Mouse (Mus musculus) cerebellum, adult 8-10 months (tissue): Measurements from ENCODE around the gene Mrgprb5.
"Not testable (repeated sequence)": the region's sequence is repeated elsewhere in the genome, so short reads cannot be mapped to it uniquely, and the experiment has no call there.

Source experiments
- DNase-seq: peaks from one replicate; pipeline ENCODE4 v3.0.0; 2022

The Mrgprb5 gene

DNA sequence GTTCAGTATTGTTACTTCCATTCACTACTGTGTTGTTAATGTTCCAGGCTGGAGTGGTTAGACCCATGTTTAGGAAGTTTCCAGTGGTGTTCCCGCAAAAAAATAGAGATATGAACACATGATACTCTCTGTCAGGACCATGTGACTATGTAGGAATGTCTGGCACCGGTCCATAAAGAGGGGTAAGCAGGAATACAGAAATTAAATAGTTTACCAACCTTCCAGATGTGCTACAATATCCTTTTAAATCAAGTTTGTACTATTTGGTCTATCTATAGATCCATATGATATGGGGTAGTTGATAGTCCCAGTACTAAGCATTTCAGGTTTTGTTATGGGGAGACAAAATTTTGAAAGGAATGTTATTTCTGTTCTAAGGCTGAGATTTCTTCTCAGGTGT is at the start of gene Mrgprb5:
TSS of gene Mrgprb5 (minus strand) at position 101 of the 400 bp plus-strand sequence.
- DNase-seq = no peak

DNA sequence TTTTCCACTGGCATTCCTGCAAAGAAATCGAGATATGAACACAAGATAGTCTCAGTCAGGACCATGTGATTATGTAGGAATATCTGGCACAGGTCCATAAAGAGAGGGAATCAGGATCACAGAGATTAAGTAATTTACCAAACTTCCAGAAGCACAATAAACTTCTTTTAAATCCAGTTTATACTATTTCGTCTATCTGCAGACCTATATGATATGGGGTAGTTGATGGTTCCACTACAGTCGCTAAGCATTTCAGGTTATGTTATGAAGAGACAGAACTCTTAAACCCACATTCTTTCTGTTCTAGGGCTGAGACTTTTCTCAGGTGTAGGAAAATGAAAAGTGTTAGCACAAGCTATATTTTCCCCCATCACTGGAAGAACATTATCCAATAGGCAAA is 30.4 kb upstream of the Mrgprb5 start, which contains the start of gene Mrgprb4:
TSS of gene Mrgprb4 (minus strand) at position 101 of the 400 bp plus-strand sequence.
- DNase-seq = no peak

DNA sequence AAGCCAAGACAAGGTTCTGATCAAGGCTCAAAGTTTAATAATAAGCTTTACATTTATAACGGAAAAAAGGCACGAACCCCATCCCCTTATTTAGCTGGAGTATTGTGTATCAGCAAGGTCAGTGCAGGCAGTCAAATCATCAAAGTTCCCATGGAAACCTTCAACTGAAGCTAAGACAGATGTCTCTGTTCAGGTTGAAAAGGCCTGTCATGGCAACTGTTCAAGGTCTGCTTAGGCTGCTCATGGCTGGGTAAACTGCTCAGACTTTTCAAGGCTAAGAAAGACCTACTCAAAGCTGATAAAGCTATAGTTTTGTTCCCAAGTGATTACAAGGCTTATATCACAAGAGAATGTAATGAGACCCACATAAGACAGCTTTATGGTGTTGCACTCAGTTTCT is 1.3 kb downstream of the Mrgprb5 start:
- no peak for DNase-seq

DNA sequence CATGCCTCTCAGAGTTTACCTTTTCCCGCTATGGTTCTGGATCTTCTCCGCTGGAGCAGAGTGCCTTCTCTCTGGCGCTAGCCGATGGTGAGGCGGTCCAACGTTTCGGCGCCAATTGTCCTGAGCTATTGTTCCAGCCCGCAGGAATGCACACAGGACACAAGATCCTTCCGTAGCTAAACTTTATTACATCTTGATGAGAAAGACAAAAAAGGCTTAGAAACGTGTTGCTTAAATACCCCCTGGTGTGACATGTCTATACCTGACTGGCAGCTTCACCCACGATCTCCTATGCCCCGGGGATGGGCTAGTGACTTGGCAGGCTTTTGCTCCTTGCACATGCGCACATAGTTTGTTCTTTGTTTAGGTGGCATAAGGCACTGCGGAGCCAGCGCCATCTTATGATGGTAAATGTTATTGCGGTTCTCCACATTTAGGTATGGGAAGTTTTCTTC is 30.5 kb downstream of the Mrgprb5 start:
- DNase-seq = no peak

DNA sequence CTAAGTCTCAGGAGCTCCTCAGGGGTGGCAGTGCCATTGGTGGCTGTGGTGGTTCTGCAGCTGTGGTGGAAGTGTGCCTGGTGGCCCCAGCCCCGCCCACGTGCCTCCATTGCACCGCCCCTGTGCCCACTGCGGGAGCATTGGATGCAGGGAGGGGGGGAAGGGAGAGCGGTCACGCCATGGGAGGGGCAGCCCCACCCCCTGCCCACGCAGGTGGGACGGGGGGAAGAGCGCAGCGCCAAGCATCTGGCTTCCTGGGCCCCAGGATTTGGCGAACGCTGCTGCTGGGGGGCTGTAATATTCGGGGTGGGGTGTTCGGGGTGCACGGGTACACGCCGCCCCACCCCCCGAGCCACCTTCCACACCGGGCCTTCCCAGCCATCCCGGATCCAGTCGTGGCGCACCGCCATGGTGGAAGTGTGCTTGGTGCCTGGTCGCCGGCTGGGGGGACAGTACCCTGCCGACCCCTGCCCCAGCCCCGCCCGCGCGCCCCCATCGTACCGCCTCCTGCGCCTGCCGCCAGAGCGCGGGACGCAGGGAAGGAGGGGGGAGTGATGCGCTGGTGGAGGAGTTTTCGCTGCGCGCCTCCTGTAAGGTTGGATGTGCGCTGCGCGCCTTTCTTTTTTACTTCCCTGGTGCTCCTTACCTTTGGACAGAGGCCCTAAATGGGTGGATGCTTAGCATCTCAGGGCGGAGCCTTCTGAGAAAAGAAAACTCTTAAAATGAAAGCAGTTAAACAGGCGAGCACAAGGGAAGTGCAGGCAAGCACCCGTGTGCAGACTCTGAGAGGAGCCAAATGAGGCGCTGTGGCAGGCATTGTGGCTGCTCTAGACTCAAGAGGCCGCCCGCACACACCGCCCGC is 31.4 kb downstream of the Mrgprb5 start:
- no peak for DNase-seq

DNA sequence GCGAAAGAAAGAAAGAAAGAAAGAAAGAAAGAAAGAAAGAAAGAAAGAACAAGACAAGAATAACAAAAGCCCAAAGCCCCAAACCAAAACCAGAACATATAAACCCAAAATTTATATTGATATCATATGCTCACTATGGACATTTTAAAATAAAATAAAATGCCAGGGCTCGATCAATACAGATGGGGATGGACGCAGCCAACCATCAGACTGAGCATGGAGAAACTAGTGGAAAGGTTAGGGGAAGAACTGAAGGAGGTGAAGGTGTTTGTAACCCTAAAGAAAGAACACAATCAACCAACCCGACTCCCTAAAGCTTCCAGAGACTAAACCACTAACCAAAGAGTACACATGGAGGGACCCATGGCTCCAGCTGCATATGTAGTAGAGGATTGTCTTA is 36.1 kb downstream of the Mrgprb5 start:
- DNase-seq = no peak

DNA sequence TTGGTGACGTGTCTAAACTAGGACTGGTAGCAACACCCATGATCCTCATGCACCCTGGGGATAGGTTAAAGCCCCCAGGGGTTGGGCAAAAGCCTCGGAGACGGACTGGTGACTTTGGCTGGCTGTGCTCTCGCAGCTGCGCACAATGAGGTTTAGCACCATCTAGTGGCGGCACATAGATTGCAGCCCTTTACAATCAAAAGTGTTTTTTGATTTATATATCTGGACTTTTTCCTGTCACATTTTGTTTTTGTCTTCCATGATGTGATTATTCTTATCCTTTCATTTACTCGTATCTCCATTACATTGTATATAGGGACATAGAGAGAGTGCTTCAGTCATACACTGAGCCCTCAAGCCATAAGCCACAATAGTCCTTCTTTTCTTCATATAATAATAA is 36.6 kb downstream of the Mrgprb5 start:
- DNase-seq = not testable (repeated sequence)

DNA sequence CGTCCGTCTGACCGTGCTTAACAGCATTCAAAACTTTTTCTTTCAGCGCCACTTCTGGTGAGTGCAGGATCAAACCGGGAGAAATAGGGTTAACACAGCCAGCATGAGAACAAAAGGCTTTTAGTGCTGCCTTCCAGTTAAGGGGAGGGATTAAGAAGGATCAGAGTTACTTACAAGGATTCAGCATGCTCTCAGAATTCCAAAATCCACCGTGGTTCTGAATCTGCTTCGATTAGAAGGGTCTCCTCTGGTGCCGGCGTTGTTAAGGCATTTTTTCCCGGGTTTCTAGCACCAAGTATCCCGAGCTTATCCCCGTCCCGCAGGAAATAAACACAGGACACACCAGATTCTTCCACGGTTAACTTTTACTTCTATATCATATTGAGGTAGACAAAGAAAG is 37.0 kb downstream of the Mrgprb5 start:
- DNase-seq = not testable (repeated sequence)

DNA sequence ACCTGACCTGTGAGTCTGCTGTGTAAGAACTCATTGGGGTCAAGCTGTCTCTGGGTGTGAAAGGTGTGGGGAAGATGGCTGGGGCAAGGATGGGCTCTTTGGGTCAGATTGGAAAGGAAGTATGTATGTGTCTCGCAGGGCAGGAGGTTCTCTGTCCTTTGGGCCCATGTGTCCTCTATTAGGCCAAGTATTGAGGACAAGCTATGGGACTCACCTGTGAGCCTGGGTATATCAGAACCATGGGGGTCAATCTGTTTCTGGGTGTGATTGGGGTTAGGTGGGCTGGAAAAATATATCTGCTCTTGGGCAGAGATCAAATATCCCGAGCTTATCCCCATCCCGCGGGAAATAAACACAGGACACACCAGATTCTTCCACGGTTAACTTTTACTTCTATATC is 45.0 kb downstream of the Mrgprb5 start:
- DNase-seq = no peak
